In the genomic region with DNA sequence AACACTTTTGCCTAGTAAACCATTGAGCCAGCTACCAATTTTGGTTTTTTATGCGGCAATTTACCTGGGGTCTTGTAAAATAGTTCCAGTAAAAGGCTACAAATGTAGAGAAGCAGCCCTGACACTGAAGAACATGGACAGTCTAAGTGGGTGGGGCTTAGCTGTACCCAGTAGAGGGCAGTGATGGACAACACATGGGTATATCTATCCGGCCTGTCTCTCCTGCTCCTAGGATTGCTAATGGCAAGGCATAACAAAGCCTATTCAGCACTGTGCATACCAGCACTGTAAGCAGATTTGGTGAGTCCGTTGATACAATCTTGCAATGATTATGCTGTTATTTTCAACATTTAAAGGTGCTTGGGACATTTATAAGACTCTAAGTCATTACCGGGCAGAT, we compare ENCODE assay signal across 8 mouse cellular contexts. TPM values are rescaled to one million over a fixed set of nuclear protein-coding genes. Genes with fewer than 3 reads are reported as not detected.
DNase-seq lines count a peak whose midpoint lies in the region; ATAC-seq and TF ChIP-seq lines count a peak whose summit lies in the region.

No protein-coding gene starts in this region.

- DNase-seq in heart, adult 11 months, result peak; percentile 93
- no peak for DNase-seq in heart, adult 8-10 months (ENCODE audit: low spot score)
- no peak for DNase-seq in G1E (ENCODE audit: low spot score)
- peak; percentile 70 for DNase-seq in embryo, embryonic 11 days
- peak; percentile 44 for DNase-seq in induced T-regulatory cell, adult 2 months (ENCODE audit: low read depth)
- no peak for DNase-seq in gastrocnemius, postnatal 4 days (ENCODE audit: low spot score in 2 of 2)

- no peak overlapping the region for H3K9ac ChIP-seq in liver, embryonic 15.5 days
- H3K9ac ChIP-seq in neural tube, embryonic 15.5 days (replicated peaks), result no peak overlapping the region

- no peak overlapping the region for H3K4me3 ChIP-seq in G1E (ENCODE audit: low read depth, low read length)
- H3K4me3 ChIP-seq in liver, embryonic 15.5 days (replicated peaks), result no peak overlapping the region
- H3K4me3 ChIP-seq in neural tube, embryonic 15.5 days (replicated peaks), result no peak overlapping the region

- H3K27me3 ChIP-seq in G1E (ENCODE audit: insufficient read depth, low read length), result no peaks in the 10 kb centered on the region
- H3K27me3 ChIP-seq in liver, embryonic 15.5 days, result no peaks in the 10 kb centered on the region
- no peaks in the 10 kb centered on the region for H3K27me3 ChIP-seq in neural tube, embryonic 15.5 days (replicated peaks)

- 42% methylated on average over 4 of the region's 4 CpGs for WGBS in liver, embryonic 15.5 days (ENCODE audit: insufficient replicate concordance)
- 57% methylated on average over 4 of the region's 4 CpGs for WGBS in neural tube, embryonic 15.5 days

- ATAC-seq in G1E (ENCODE audit: extremely low read depth, insufficient number of reproducible peaks, low FRiP score, poor library complexity, severe bottlenecking), result peak; percentile 89
- peak; percentile 71 for ATAC-seq in liver, embryonic 15.5 days (ENCODE audit: insufficient read depth)
- ATAC-seq in neural tube, embryonic 15.5 days (ENCODE audit: low FRiP score), result 0 out of 2 replicates have a peak, but pooled peaks have one; percentile 62

- no peaks in the 10 kb centered on the region for H3K36me3 ChIP-seq in G1E (replicated peaks)
- no peaks in the 10 kb centered on the region for H3K36me3 ChIP-seq in liver, embryonic 15.5 days (replicated peaks)
- H3K36me3 ChIP-seq in neural tube, embryonic 15.5 days, result no peaks in the 10 kb centered on the region

- H3K4me2 ChIP-seq in liver, embryonic 15.5 days, result no peak overlapping the region
- no peak overlapping the region for H3K4me2 ChIP-seq in neural tube, embryonic 15.5 days

- TF ChIP-seq CTCF in G1E (IDR thresholded peaks at IDR 0.05; ENCODE audit: low read depth, low read length), result peak; percentile 54

- H3K9me3 ChIP-seq in G1E (replicated peaks), result no peaks in the 10 kb centered on the region
- no peaks in the 10 kb centered on the region for H3K9me3 ChIP-seq in liver, embryonic 15.5 days (replicated peaks)
- no peaks in the 10 kb centered on the region for H3K9me3 ChIP-seq in neural tube, embryonic 15.5 days (replicated peaks)

- H3K4me1 ChIP-seq in G1E (ENCODE audit: insufficient read depth, low read depth, low read length), result peaks cover 49% of the 10 kb centered on the region
- H3K4me1 ChIP-seq in liver, embryonic 15.5 days (replicated peaks), result 0 out of 2 replicates have a peak, but pooled peaks cover 7% of the 10 kb centered on the region
- H3K4me1 ChIP-seq in neural tube, embryonic 15.5 days, result no peaks in the 10 kb centered on the region

- no peak overlapping the region for H3K27ac ChIP-seq in liver, embryonic 15.5 days (replicated peaks)
- H3K27ac ChIP-seq in neural tube, embryonic 15.5 days (replicated peaks), result no peak overlapping the region

RNA-seq across cellular contexts. Expression of gene Tspan14, which starts 12.4 kb away (rescaled TPM):
- 10 to 100 TPM in 2 of 4 experiments, 1 to 10 TPM in 2; 9.8 to 18.6 (median 10.8) TPM for total RNA-seq in heart, adult 8-10 months (2022)
- total RNA-seq in G1E (2014; fragmentation: Nextera tagmentation) (32.3 and 36.3 TPM in 2 replicates), G1E (2017) (23.4 and 27.2 TPM in 2 replicates)
- polyA plus RNA-seq in G1E (2012), result 7.5 and 10.3 TPM in 2 replicates
- 28.8 and 34.6 TPM in 2 replicates for polyA plus RNA-seq in liver, embryonic 15.5 days (2015; fragmentation: Nextera tagmentation; extraction: Ambion mirVana)
- 45.5 and 53.0 TPM in 2 replicates for polyA plus RNA-seq in neural tube, embryonic 15.5 days (2015; fragmentation: Nextera tagmentation; extraction: Ambion mirVana)
- total RNA-seq in gastrocnemius, postnatal 4 days (2021), result 10 to 100 TPM; 29.0 to 29.4 TPM

RNA-seq across cellular contexts. Expression of gene Fam213a, which starts 34.6 kb away (rescaled TPM):
- total RNA-seq in heart, adult 8-10 months (2022), result 10 to 100 TPM; 24.7 to 39.2 (median 28.2) TPM
- 101 and 113 TPM in 2 replicates for total RNA-seq in G1E (2014; fragmentation: Nextera tagmentation)
- total RNA-seq in G1E (2017), result 57.9 and 59.7 TPM in 2 replicates
- 9.4 and 12.5 TPM in 2 replicates for polyA plus RNA-seq in G1E (2012)
- 69.5 and 77.2 TPM in 2 replicates for polyA plus RNA-seq in liver, embryonic 15.5 days (2015; fragmentation: Nextera tagmentation; extraction: Ambion mirVana)
- polyA plus RNA-seq in neural tube, embryonic 15.5 days (2015; fragmentation: Nextera tagmentation; extraction: Ambion mirVana), result 93.2 and 96.7 TPM in 2 replicates
- total RNA-seq in gastrocnemius, postnatal 4 days (2021), result 10 to 100 TPM in 1 of 2 experiments, 1 to 10 TPM in 1; 9.2 to 16.2 TPM

Comparison
In these comparisons a context has a peak if more than half of its experiments do, and no peak if none do; other contexts are left out.
1. DNase-seq: peak in heart, adult 11 months (single experiment), embryo, embryonic 11 days (single experiment) and induced T-regulatory cell, adult 2 months (single experiment); none in heart, adult 8-10 months (single experiment), G1E (single experiment) and gastrocnemius, postnatal 4 days (0 of 2).
2. Peak in every context shown above with its lines, with median percentiles within 50 percentile points of each other: ATAC-seq.